Mouse (Mus musculus) heart, embryonic 16.5 days (tissue): Measurements from ENCODE around the gene Col11a2. TPM values are rescaled to one million over a fixed set of nuclear protein-coding genes. Genes with fewer than 3 reads are reported as not detected.
A peak's percentile ranks its signal among the peaks of the same experiment; 100 is the strongest.

Source experiments
- ATAC-seq: fragments of 200-750 bp; cut with Nextera tagmentation; replicated peaks from 2 replicates; pipeline ENCODE4 v1.8.0; 2017; ENCODE audit warnings: moderate number of reproducible peaks; ENCODE audit not compliant: insufficient read depth, low FRiP score; ENCODE audit errors: extremely low read depth
- H3K27ac ChIP-seq: fragments of 300-500 bp; sonication (generic); 2 replicates; pipeline ENCODE4 v1.5.1; 2014; ENCODE audit warnings: mild to moderate bottlenecking, low read length, control low read depth, moderate library complexity
- H3K27me3 ChIP-seq: fragments of 300-500 bp; sonication (generic); 2 replicates; pipeline ENCODE4 v1.6.1; 2014; ENCODE audit warnings: low read length, mixed read lengths; ENCODE audit not compliant: control insufficient read depth, insufficient read depth
- H3K36me3 ChIP-seq: fragments of 300-500 bp; sonication (generic); 2 replicates; pipeline ENCODE4 v1.6.1; 2014; ENCODE audit not compliant: control insufficient read depth, insufficient read depth
- H3K4me1 ChIP-seq: fragments of 300-500 bp; sonication (generic); 2 replicates; pipeline ENCODE4 v1.6.1; 2014; ENCODE audit warnings: low read length, mixed read lengths; ENCODE audit not compliant: control insufficient read depth, insufficient read depth
- H3K4me2 ChIP-seq: fragments of 300-500 bp; sonication (generic); 2 replicates; pipeline ENCODE4 v1.6.1; 2014; ENCODE audit warnings: low read depth, mild to moderate bottlenecking, control low read depth, low read length
- H3K4me3 ChIP-seq: fragments of 300-500 bp; sonication (generic); 2 replicates; pipeline ENCODE4 v1.5.1; 2014; ENCODE audit warnings: mild to moderate bottlenecking, control low read depth, low read length
- H3K9ac ChIP-seq: fragments of 300-500 bp; sonication (generic); 2 replicates; pipeline ENCODE4 v1.6.1; 2014; ENCODE audit warnings: low read length, control low read depth
- H3K9me3 ChIP-seq: fragments of 300-500 bp; sonication (generic); replicated peaks from 2 replicates; pipeline ENCODE4 v1.6.1; 2016; ENCODE audit warnings: low read length; ENCODE audit not compliant: control insufficient read depth
- WGBS: fragments of 180-500 bp; shearing (Covaris S2); extraction: QIAGEN DNeasy Blood & Tissue Kit; methylation state at CpG from one replicate; pipeline ENCODE4 v1.1.7; 2014; 5-methylcytosine and 5-hydroxymethylcytosine counted together
- microRNA counts: library from miRNA; unstranded; fragments of <30 nt; microRNA quantifications from one replicate; lab custom pipeline; 2016
- microRNA-seq: library from miRNA; unstranded; fragments of <30 nt; microRNA quantifications from one replicate; pipeline ENCODE4, GENCODE M21; 2017
- polyA plus RNA-seq: library from polyadenylated mRNA; unstranded; fragments of >200 nt; fragmentation: Nextera tagmentation; extraction: Ambion mirVana; gene quantifications from 2 replicates; pipeline ENCODE4 v1.2.1, GENCODE M21; 2015

The Col11a2 gene
- polyA plus RNA-seq, 1 experiment from 2014 or later = 1.2 TPM

DNA sequence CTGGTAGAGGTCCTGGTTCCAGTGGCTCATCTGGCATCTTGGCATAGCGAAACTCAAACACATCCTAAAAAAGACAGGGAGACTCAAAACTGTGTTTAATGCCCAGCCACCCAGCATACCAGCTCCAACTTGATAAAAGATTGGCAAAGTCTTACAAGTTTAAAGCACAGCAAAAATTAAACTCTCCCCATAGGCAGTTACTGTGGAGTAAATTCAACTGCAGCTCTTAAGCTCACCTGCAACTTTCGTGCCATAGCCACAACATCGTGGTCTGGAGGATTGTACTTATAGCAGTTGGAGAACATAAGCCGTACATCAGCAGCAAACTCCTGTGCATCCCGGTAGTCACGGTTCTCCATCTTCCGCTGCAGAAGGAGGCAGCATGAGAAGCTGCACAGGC is 74.9 kb downstream of the Col11a2 start:
- H3K4me3 ChIP-seq = no peak overlapping the region
- WGBS = 91% methylated on average over 7 of the region's 7 CpGs
- H3K27me3 ChIP-seq = no peaks in the 10 kb centered on the region
- peaks cover 15% of the 10 kb centered on the region for H3K4me1 ChIP-seq
- no peak overlapping the region for H3K27ac ChIP-seq
- peaks cover 59% of the 10 kb centered on the region for H3K36me3 ChIP-seq
- no peak overlapping the region for H3K9ac ChIP-seq
- H3K9me3 ChIP-seq = no peaks in the 10 kb centered on the region
- ATAC-seq = no peak
- H3K4me2 ChIP-seq = no peak overlapping the region

MicroRNAs within 50 kb of the gene (microRNA counts, 519-probe panel; counts per million panel counts)
- 1,226 counts per million, percentile 6 among the panel's probes with 10 or more counts for microRNA mmu-miR-219 (lab: Ali Mortazavi, UCI)

Small RNA genes within 50 kb of the gene (microRNA-seq; reads per million reads assigned to microRNA genes)
- not detected for gene Mir219a-1
- gene Mir219c = not detected

Other genes starting within 250 kb of the Col11a2 start
- gene Kank3, start 228.9 kb upstream of the Col11a2 start, polyA plus RNA-seq = 48.5 and 58.7 TPM in 2 replicates
- 388 and 436 TPM in 2 replicates for gene Rps28, start 214.9 kb upstream of the Col11a2 start, polyA plus RNA-seq
- 535 and 549 TPM in 2 replicates for gene Ndufa7, start 214.9 kb upstream of the Col11a2 start, polyA plus RNA-seq
- gene Cd320, start 196.3 kb upstream of the Col11a2 start, polyA plus RNA-seq = 37.6 and 41.9 TPM in 2 replicates
- gene Gm7029, start 165.6 kb upstream of the Col11a2 start, polyA plus RNA-seq = not detected in 2 replicates
- 7.8 and 8.3 TPM in 2 replicates for gene Kifc1, start 148.8 kb upstream of the Col11a2 start, polyA plus RNA-seq
- 0.30 TPM in 1 of 2 replicates, not detected in the other for gene Platr17, start 134.3 kb upstream of the Col11a2 start, polyA plus RNA-seq
- 34.8 and 39.4 TPM in 2 replicates for gene Daxx, start 130.0 kb upstream of the Col11a2 start, polyA plus RNA-seq
- 56.1 and 64.3 TPM in 2 replicates for gene Tapbp, start 123.5 kb upstream of the Col11a2 start, polyA plus RNA-seq
- 12.8 and 14.0 TPM in 2 replicates for gene Zbtb22, start 123.5 kb upstream of the Col11a2 start, polyA plus RNA-seq
- 40.8 and 42.9 TPM in 2 replicates for gene Rgl2, start 109.9 kb upstream of the Col11a2 start, polyA plus RNA-seq
- 125 and 133 TPM in 2 replicates for gene Pfdn6, start 99.1 kb upstream of the Col11a2 start, polyA plus RNA-seq
- 19.3 and 20.5 TPM in 2 replicates for gene Wdr46, start 98.8 kb upstream of the Col11a2 start, polyA plus RNA-seq
- gene B3galt4, start 87.9 kb upstream of the Col11a2 start, polyA plus RNA-seq = 5.7 and 5.8 TPM in 2 replicates
- gene Vps52, start 83.6 kb upstream of the Col11a2 start, polyA plus RNA-seq = 39.7 and 42.5 TPM in 2 replicates
- 873 and 901 TPM in 2 replicates for gene Rps18, start 83.4 kb upstream of the Col11a2 start, polyA plus RNA-seq
- gene H2-K1, start 39.1 kb upstream of the Col11a2 start, polyA plus RNA-seq = 66.0 and 100 TPM in 2 replicates
- 13.0 and 13.7 TPM in 2 replicates for gene Ring1, start 14.8 kb upstream of the Col11a2 start, polyA plus RNA-seq
- 53.0 and 59.1 TPM in 2 replicates for gene H2-Ke6, start 11.4 kb upstream of the Col11a2 start, polyA plus RNA-seq
- gene Slc39a7, start 7.8 kb upstream of the Col11a2 start, polyA plus RNA-seq = 108 and 119 TPM in 2 replicates
- gene Rxrb, start 7.6 kb upstream of the Col11a2 start, polyA plus RNA-seq = 33.7 and 34.5 TPM in 2 replicates
- gene H2-Oa, start 52.9 kb downstream of the Col11a2 start, polyA plus RNA-seq = 0.97 and 3.1 TPM in 2 replicates
- gene H2-DMa, start 80.1 kb downstream of the Col11a2 start, polyA plus RNA-seq = 10.9 and 13.8 TPM in 2 replicates
- 69.4 and 71.9 TPM in 2 replicates for gene Brd2, start 83.2 kb downstream of the Col11a2 start, polyA plus RNA-seq
- 2.5 and 6.1 TPM in 2 replicates for gene H2-DMb2, start 103.9 kb downstream of the Col11a2 start, polyA plus RNA-seq
- gene H2-DMb1, start 113.6 kb downstream of the Col11a2 start, polyA plus RNA-seq = 2.3 and 4.0 TPM in 2 replicates
- 5.7 and 11.1 TPM in 2 replicates for gene Tap1, start 148.1 kb downstream of the Col11a2 start, polyA plus RNA-seq
- gene Psmb9, start 148.3 kb downstream of the Col11a2 start, polyA plus RNA-seq = 15.0 and 32.2 TPM in 2 replicates
- 31.8 and 87.6 TPM in 2 replicates for gene Psmb8, start 158.3 kb downstream of the Col11a2 start, polyA plus RNA-seq
- 10.9 and 21.4 TPM in 2 replicates for gene Tap2, start 164.1 kb downstream of the Col11a2 start, polyA plus RNA-seq
- gene H2-Ob, start 199.5 kb downstream of the Col11a2 start, polyA plus RNA-seq = 0.17 and 0.24 TPM in 2 replicates
- 79.1 and 172 TPM in 2 replicates for gene H2-Ab1, start 218.3 kb downstream of the Col11a2 start, polyA plus RNA-seq
- gene H2-Aa, start 248.4 kb downstream of the Col11a2 start, polyA plus RNA-seq = 35.2 and 72.7 TPM in 2 replicates